Mouse (Mus musculus): ENCODE measurements around the gene Nsa2. TPM values are rescaled to one million over a fixed set of nuclear protein-coding genes. Genes with fewer than 3 reads are reported as not detected.
A peak's percentile ranks its signal among the peaks of the same experiment; 100 is the strongest.

Gene Nsa2
- polyA plus RNA-seq, 1 experiment from 2014 or later, result 20.0 TPM

DNA sequence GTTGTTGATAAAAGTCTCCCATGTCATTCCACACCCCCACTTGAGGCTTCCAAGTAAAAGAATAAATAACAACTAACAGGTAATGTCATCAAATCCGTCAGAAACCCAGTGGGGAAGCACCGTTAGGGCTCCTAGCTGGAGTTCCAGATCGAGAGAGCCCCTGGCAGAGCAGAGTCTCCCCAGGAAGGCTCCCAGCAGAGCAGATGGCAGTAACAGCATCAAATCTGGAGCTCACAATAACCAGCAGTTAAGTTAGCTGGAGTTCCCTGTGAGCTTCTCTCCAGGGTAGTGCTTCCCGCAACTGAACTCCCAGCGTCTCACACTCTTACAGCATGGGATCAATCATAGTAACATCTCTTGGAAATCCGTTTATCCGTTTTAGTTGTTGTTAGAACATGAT, 32.7 kb downstream of the Nsa2 start:
- H3K4me3 ChIP-seq (ENCODE audit: low read depth, low read length), result no peak overlapping the region
- no peak overlapping the region for H3K27ac ChIP-seq (ENCODE audit: low read length)
- H3K36me3 ChIP-seq (ENCODE audit: control insufficient read depth, insufficient read depth), result no peaks in the 10 kb centered on the region
- WGBS (ENCODE audit: insufficient replicate concordance), result 78% methylated on average over 7 of the region's 7 CpGs
- no peaks in the 10 kb centered on the region for H3K9me3 ChIP-seq (replicated peaks; ENCODE audit: control insufficient read depth, low read length)
- ATAC-seq (ENCODE audit: low read depth), result no peak
- H3K4me1 ChIP-seq (ENCODE audit: control insufficient read depth, low read depth, low read length), result no peaks in the 10 kb centered on the region
- no peak overlapping the region for H3K4me2 ChIP-seq (ENCODE audit: low read depth, low read length)
- no peak overlapping the region for H3K9ac ChIP-seq (ENCODE audit: low read depth, low read length)
- H3K27me3 ChIP-seq (ENCODE audit: control insufficient read depth, insufficient read depth, low read depth, low read length), result no peaks in the 10 kb centered on the region

DNA sequence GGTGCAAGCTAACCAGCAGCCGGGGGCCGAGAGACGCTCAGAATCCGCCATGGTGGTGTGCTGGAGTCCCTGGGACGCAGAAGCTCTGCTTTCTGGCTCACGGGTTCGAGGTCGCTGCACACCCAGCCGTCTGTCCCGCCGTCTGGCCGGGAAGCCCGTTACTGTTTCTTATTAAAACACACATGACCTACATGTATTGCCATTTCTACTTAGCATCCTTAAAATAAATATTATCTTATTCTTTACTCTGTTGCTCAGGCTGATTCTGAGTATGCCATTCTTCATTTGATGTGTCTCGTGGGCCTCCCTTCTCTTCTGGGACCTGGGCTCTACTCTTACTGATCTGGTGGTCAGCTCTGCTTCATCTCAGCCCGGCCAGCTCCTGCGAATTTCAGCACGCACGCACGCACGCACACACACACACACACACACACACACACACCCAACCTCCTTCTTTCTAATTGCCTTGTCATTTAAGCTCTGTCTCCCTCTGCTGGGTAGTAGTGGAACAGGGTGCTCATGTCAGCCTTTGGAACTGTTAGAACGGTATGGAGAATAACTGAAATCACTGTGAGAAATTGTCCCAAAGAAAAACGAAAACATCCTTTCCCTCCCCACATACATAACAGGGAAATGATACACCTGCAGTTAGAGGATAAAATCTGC, 38.4 kb downstream of the Nsa2 start, which contains the start of gene Gm6169:
Gene Gm6169, minus strand, starts transcription at position 51 of the 666 bp plus-strand sequence.
- no peaks in the 10 kb centered on the region for H3K36me3 ChIP-seq (ENCODE audit: control insufficient read depth, insufficient read depth)
- no peak within 1 kb of the TSS for H3K4me2 ChIP-seq (ENCODE audit: low read depth, low read length)
- no peaks in the 10 kb centered on the region for H3K9me3 ChIP-seq (replicated peaks; ENCODE audit: control insufficient read depth, low read length)
- no peaks in the 10 kb centered on the region for H3K4me1 ChIP-seq (ENCODE audit: control insufficient read depth, low read depth, low read length)
- no peak within 1 kb of the TSS for H3K27ac ChIP-seq (ENCODE audit: low read length)
- H3K27me3 ChIP-seq (ENCODE audit: control insufficient read depth, insufficient read depth, low read depth, low read length), result no peaks in the 10 kb centered on the region
- H3K9ac ChIP-seq (ENCODE audit: low read depth, low read length), result no peak within 1 kb of the TSS
- no peak for ATAC-seq (ENCODE audit: low read depth)
- WGBS (ENCODE audit: insufficient replicate concordance), result 70% methylated on average over 22 of the region's 22 CpGs
- H3K4me3 ChIP-seq (ENCODE audit: low read depth, low read length), result no peak within 1 kb of the TSS

GRCm38 (mm10) chr13:97095726-97096125, 42.0 kb downstream of the Nsa2 start:
- Histone ChIP-seq H3K4me3 (ENCODE audit: low read depth, low read length) (no peak overlapping the region), H3K36me3 (ENCODE audit: control insufficient read depth, insufficient read depth) (no peaks in the 10 kb centered on the region), H3K27me3 (ENCODE audit: control insufficient read depth, insufficient read depth, low read depth, low read length) (no peaks in the 10 kb centered on the region), H3K9me3 (replicated peaks; ENCODE audit: control insufficient read depth, low read length) (no peaks in the 10 kb centered on the region), H3K9ac (ENCODE audit: low read depth, low read length) (no peak overlapping the region), H3K27ac (ENCODE audit: low read length) (no peak overlapping the region), H3K4me1 (ENCODE audit: control insufficient read depth, low read depth, low read length) (no peaks in the 10 kb centered on the region), H3K4me2 (ENCODE audit: low read depth, low read length) (no peak overlapping the region)
- no peak for ATAC-seq (ENCODE audit: low read depth)
- WGBS (ENCODE audit: insufficient replicate concordance), result 60% methylated on average over 4 of the region's 4 CpGs

DNA sequence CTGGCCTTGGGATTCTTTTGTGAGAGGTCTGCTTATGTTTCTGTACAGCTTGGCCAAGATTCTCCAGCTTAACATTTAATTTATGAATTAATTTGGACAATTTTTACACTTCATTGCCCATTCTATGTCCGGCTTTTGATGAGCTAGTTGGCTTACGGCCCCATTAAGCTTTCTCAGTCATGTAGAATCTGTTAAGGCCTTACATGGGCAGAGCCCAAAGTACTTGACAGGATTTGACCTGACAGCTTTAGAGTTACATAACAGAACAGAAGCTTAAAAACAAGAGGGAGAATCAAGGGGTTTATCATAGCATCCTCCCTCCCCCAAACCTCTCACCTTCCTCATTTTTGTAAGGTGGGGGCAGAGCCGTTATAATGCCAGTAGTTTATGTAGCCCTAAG, 49.6 kb downstream of the Nsa2 start:
- no peak overlapping the region for H3K27ac ChIP-seq (ENCODE audit: low read length)
- no peak overlapping the region for H3K4me2 ChIP-seq (ENCODE audit: low read depth, low read length)
- H3K4me3 ChIP-seq (ENCODE audit: low read depth, low read length), result no peak overlapping the region
- H3K9me3 ChIP-seq (replicated peaks; ENCODE audit: control insufficient read depth, low read length), result no peaks in the 10 kb centered on the region
- H3K27me3 ChIP-seq (ENCODE audit: control insufficient read depth, insufficient read depth, low read depth, low read length), result no peaks in the 10 kb centered on the region
- 79% methylated on average over 3 of the region's 3 CpGs for WGBS (ENCODE audit: insufficient replicate concordance)
- no peaks in the 10 kb centered on the region for H3K36me3 ChIP-seq (ENCODE audit: control insufficient read depth, insufficient read depth)
- H3K4me1 ChIP-seq (ENCODE audit: control insufficient read depth, low read depth, low read length), result peaks cover 9% of the 10 kb centered on the region
- no peak overlapping the region for H3K9ac ChIP-seq (ENCODE audit: low read depth, low read length)
- no peak for ATAC-seq (ENCODE audit: low read depth)

GRCm38 (mm10) chr13:97087421-97087820, 50.3 kb downstream of the Nsa2 start:
- H3K36me3 ChIP-seq (ENCODE audit: control insufficient read depth, insufficient read depth), result no peaks in the 10 kb centered on the region
- no peak overlapping the region for H3K4me2 ChIP-seq (ENCODE audit: low read depth, low read length)
- no peak for ATAC-seq (ENCODE audit: low read depth)
- H3K27me3 ChIP-seq (ENCODE audit: control insufficient read depth, insufficient read depth, low read depth, low read length), result no peaks in the 10 kb centered on the region
- peaks cover 15% of the 10 kb centered on the region for H3K4me1 ChIP-seq (ENCODE audit: control insufficient read depth, low read depth, low read length)
- no peaks in the 10 kb centered on the region for H3K9me3 ChIP-seq (replicated peaks; ENCODE audit: control insufficient read depth, low read length)
- no peak overlapping the region for H3K4me3 ChIP-seq (ENCODE audit: low read depth, low read length)
- H3K27ac ChIP-seq (ENCODE audit: low read length), result peak overlapping the region; percentile 10; the same call in 1 of the 2 replicates
- H3K9ac ChIP-seq (ENCODE audit: low read depth, low read length), result no peak overlapping the region
- WGBS (ENCODE audit: insufficient replicate concordance), result 80% methylated on average over 6 of the region's 6 CpGs

- Histone ChIP-seq H3K27ac (ENCODE audit: low read length) (no peak overlapping the region), H3K4me3 (ENCODE audit: low read depth, low read length) (no peak overlapping the region), H3K9me3 (replicated peaks; ENCODE audit: control insufficient read depth, low read length) (no peaks in the 10 kb centered on the region), H3K36me3 (ENCODE audit: control insufficient read depth, insufficient read depth) (no peaks in the 10 kb centered on the region), H3K4me1 (ENCODE audit: control insufficient read depth, low read depth, low read length) (peaks cover 21% of the 10 kb centered on the region), H3K4me2 (ENCODE audit: low read depth, low read length) (no peak overlapping the region), H3K9ac (ENCODE audit: low read depth, low read length) (no peak overlapping the region), H3K27me3 (ENCODE audit: control insufficient read depth, insufficient read depth, low read depth, low read length) (no peaks in the 10 kb centered on the region)
- ATAC-seq (ENCODE audit: low read depth), result peak; percentile 84
- WGBS (ENCODE audit: insufficient replicate concordance), result 58% methylated on average over 8 of the region's 9 CpGs
Measured at GRCm38 (mm10) chr13:97086316-97086715, 51.4 kb downstream of the Nsa2 start.

GRCm38 (mm10) chr13:97082432-97082831, 55.3 kb downstream of the Nsa2 start:
- Histone ChIP-seq H3K4me2 (ENCODE audit: low read depth, low read length) (peak overlapping the region; percentile 22; the same call in 1 of the 2 replicates), H3K27ac (ENCODE audit: low read length) (peak overlapping the region; percentile 56), H3K4me1 (ENCODE audit: control insufficient read depth, low read depth, low read length) (peaks cover 20% of the 10 kb centered on the region), H3K36me3 (ENCODE audit: control insufficient read depth, insufficient read depth) (no peaks in the 10 kb centered on the region), H3K27me3 (ENCODE audit: control insufficient read depth, insufficient read depth, low read depth, low read length) (no peaks in the 10 kb centered on the region), H3K9ac (ENCODE audit: low read depth, low read length) (no peak overlapping the region), H3K4me3 (ENCODE audit: low read depth, low read length) (no peak overlapping the region), H3K9me3 (replicated peaks; ENCODE audit: control insufficient read depth, low read length) (no peaks in the 10 kb centered on the region)
- 77% methylated on average over 7 of the region's 7 CpGs for WGBS (ENCODE audit: insufficient replicate concordance)
- ATAC-seq (ENCODE audit: low read depth), result peak; percentile 90

GRCm38 (mm10) chr13:97080615-97081014, 57.1 kb downstream of the Nsa2 start:
- Histone ChIP-seq H3K27ac (ENCODE audit: low read length) (no peak overlapping the region), H3K9ac (ENCODE audit: low read depth, low read length) (no peak overlapping the region), H3K36me3 (ENCODE audit: control insufficient read depth, insufficient read depth) (no peaks in the 10 kb centered on the region), H3K9me3 (replicated peaks; ENCODE audit: control insufficient read depth, low read length) (no peaks in the 10 kb centered on the region), H3K27me3 (ENCODE audit: control insufficient read depth, insufficient read depth, low read depth, low read length) (no peaks in the 10 kb centered on the region), H3K4me1 (ENCODE audit: control insufficient read depth, low read depth, low read length) (peaks cover 13% of the 10 kb centered on the region), H3K4me2 (ENCODE audit: low read depth, low read length) (no peak overlapping the region), H3K4me3 (ENCODE audit: low read depth, low read length) (no peak overlapping the region)
- no peak for ATAC-seq (ENCODE audit: low read depth)
- WGBS (ENCODE audit: insufficient replicate concordance), result 73% methylated on average over 3 of the region's 3 CpGs

GRCm38 (mm10) chr13:97080201-97080600, 57.5 kb downstream of the Nsa2 start:
- no peaks in the 10 kb centered on the region for H3K9me3 ChIP-seq (replicated peaks; ENCODE audit: control insufficient read depth, low read length)
- H3K4me1 ChIP-seq (ENCODE audit: control insufficient read depth, low read depth, low read length), result peaks cover 13% of the 10 kb centered on the region
- 66% methylated on average over 2 of the region's 2 CpGs for WGBS (ENCODE audit: insufficient replicate concordance)
- no peak overlapping the region for H3K9ac ChIP-seq (ENCODE audit: low read depth, low read length)
- H3K4me2 ChIP-seq (ENCODE audit: low read depth, low read length), result no peak overlapping the region
- no peak overlapping the region for H3K27ac ChIP-seq (ENCODE audit: low read length)
- H3K27me3 ChIP-seq (ENCODE audit: control insufficient read depth, insufficient read depth, low read depth, low read length), result no peaks in the 10 kb centered on the region
- no peak for ATAC-seq (ENCODE audit: low read depth)
- H3K4me3 ChIP-seq (ENCODE audit: low read depth, low read length), result no peak overlapping the region
- no peaks in the 10 kb centered on the region for H3K36me3 ChIP-seq (ENCODE audit: control insufficient read depth, insufficient read depth)
